Mouse (Mus musculus): ENCODE results near the gene Spon2. TPM values are rescaled to one million over a fixed set of nuclear protein-coding genes. Genes with fewer than 3 reads are reported as not detected.

Gene Spon2
- 3.1 and 6.6 TPM in 2 replicates for polyA plus RNA-seq (2011; ENCODE audit: insufficient read depth, insufficient read length, low replicate concordance, missing spikeins)

DNA sequence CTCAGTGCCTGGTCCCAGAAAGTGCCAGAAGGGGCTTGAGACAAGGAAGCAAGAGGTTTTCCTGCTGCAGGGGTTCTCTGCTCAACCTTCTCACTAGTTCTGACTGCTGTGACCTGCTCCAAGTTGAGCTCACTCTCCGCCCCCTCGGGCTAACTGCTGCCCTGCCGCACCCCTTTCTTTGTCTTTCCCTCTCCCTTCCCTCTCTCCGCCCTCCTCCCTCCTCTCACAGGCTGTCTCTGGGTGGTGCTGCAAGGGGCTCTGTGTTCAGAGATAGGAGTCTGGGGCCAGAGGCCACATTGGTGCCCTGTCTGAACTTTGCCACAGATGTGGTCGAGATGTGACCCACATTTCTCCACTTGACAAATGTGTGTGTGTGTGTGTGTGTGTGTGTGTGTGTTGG lies at the start of gene Spon2:
Gene Spon2, minus strand, starts transcription at position 375 of the 400 bp plus-strand sequence.
- Histone ChIP-seq H3K4me3 (replicated peaks; ENCODE audit: control insufficient read depth, low read depth, low read length) (no peak within 1 kb of the TSS), H3K27ac (ENCODE audit: control insufficient read depth, insufficient read depth, low read depth, low read length, poor library complexity) (no peak within 1 kb of the TSS), H3K4me1 (ENCODE audit: control insufficient read depth, insufficient read depth, low read length) (peaks cover 2% of the 10 kb centered on the region; the same call in 1 of the 2 replicates)
- WGBS = 31% methylated on average over 5 of the region's 5 CpGs
- no peak for TF ChIP-seq CTCF (IDR thresholded peaks at IDR 0.05; ENCODE audit: control insufficient read depth, insufficient read depth, low read length)
- no peak for TF ChIP-seq POLR2A (IDR thresholded peaks at IDR 0.05; ENCODE audit: borderline replicate concordance, control insufficient read depth, low read depth, low read length)

DNA sequence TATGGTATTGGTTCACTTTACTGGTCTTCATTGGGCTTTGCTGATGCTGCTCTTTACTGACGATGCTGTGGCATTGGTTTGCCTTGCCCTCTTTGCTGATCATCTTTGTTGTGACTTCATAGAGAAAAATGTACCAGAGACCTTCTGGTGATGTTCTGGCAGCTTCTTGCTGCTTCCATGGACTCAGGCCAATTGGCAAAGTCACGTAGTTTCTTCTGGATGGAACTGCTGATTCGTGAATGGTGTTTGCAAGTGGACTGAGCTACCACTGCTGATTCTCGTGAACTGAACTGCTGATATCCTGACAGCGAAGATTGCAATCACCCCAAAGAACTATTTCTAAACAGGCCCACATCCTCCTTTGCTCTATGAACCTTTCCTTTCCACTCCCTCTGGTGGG lies 36.2 kb upstream of the Spon2 start:
- Histone ChIP-seq H3K27ac (ENCODE audit: control insufficient read depth, insufficient read depth, low read depth, low read length, poor library complexity) (no peak overlapping the region), H3K4me1 (ENCODE audit: control insufficient read depth, insufficient read depth, low read length) (no peaks in the 10 kb centered on the region), H3K4me3 (replicated peaks; ENCODE audit: control insufficient read depth, low read depth, low read length) (no peak overlapping the region)
- TF ChIP-seq POLR2A (IDR thresholded peaks at IDR 0.05; ENCODE audit: borderline replicate concordance, control insufficient read depth, low read depth, low read length) (no peak), CTCF (IDR thresholded peaks at IDR 0.05; ENCODE audit: control insufficient read depth, insufficient read depth, low read length) (no peak)
- WGBS = 87% methylated on average over 5 of the region's 5 CpGs

DNA sequence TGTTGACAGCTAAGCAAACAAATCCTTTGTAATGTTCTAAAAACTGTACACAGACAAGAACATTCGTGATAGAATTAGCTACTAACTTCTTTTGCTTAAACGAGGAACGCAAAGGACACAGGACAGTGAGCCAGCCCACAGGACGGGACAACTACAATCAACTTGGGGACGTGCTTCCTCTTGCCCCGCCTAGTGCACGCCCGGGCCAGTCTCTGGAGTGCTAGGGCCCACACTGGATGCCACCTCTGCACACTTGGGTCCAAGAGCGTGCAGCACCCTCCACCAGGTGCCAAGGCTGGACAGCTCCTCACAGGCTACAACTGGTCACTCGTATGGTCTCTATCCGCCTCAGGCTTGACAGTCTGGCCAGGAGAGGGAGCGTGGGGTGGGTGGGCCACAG lies 29.9 kb upstream of the Spon2 start:
- WGBS = 82% methylated on average over 12 of the region's 12 CpGs
- no peak overlapping the region for H3K4me3 ChIP-seq (replicated peaks; ENCODE audit: control insufficient read depth, low read depth, low read length)
- H3K4me1 ChIP-seq (ENCODE audit: control insufficient read depth, insufficient read depth, low read length) = no peaks in the 10 kb centered on the region
- H3K27ac ChIP-seq (ENCODE audit: control insufficient read depth, insufficient read depth, low read depth, low read length, poor library complexity) = no peak overlapping the region
- TF ChIP-seq POLR2A (IDR thresholded peaks at IDR 0.05; ENCODE audit: borderline replicate concordance, control insufficient read depth, low read depth, low read length) (no peak), CTCF (IDR thresholded peaks at IDR 0.05; ENCODE audit: control insufficient read depth, insufficient read depth, low read length) (no peak)

DNA sequence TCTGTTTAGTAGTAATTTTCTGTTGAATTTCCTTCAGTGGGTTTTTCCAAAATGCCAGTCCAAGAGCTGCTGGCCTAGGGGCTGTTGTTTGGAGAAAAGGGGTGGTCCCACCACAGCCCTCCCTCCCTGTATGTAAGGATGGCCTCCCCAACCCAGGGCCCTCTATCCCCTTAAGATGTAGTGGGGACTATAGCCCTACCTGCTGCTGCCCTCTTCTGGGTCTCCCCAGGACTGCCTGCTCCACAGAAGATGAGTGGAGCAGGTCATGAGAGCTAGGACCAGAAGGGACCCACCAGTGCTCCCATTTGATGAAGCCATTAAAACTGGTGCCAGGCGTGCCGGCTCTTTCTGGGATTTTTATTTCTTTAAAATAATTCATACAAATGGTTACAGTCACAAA lies 29.1 kb upstream of the Spon2 start:
- H3K4me3 ChIP-seq (replicated peaks; ENCODE audit: control insufficient read depth, low read depth, low read length) = no peak overlapping the region
- TF ChIP-seq CTCF (IDR thresholded peaks at IDR 0.05; ENCODE audit: control insufficient read depth, insufficient read depth, low read length) = no peak
- no peak for TF ChIP-seq POLR2A (IDR thresholded peaks at IDR 0.05; ENCODE audit: borderline replicate concordance, control insufficient read depth, low read depth, low read length)
- no peaks in the 10 kb centered on the region for H3K4me1 ChIP-seq (ENCODE audit: control insufficient read depth, insufficient read depth, low read length)
- no peak overlapping the region for H3K27ac ChIP-seq (ENCODE audit: control insufficient read depth, insufficient read depth, low read depth, low read length, poor library complexity)
- WGBS = 89% methylated on average over 2 of the region's 2 CpGs

DNA sequence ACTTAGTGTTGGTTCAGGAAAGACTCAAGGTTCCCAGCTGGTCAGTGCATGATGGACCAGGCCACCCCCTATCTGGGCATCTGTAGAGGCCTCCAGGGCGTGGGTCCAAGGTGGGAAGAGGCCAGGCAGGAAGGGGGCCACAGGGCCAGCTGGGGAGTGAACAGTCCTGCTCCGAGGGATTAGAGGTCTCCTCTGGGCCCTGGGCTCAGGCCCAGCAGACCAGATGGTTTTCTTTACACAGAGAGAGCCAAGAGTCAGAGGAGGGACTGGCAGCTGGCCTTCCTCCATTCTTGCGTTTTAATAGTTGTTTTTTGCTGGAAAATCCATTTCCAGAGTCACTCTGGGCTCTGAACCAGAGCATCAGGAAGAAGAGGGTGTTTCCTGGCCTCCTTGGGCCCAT lies 27.4 kb upstream of the Spon2 start:
- WGBS = 90% methylated on average over 3 of the region's 3 CpGs
- no peak overlapping the region for H3K4me3 ChIP-seq (replicated peaks; ENCODE audit: control insufficient read depth, low read depth, low read length)
- H3K4me1 ChIP-seq (ENCODE audit: control insufficient read depth, insufficient read depth, low read length) = no peaks in the 10 kb centered on the region
- no peak for TF ChIP-seq POLR2A (IDR thresholded peaks at IDR 0.05; ENCODE audit: borderline replicate concordance, control insufficient read depth, low read depth, low read length)
- no peak for TF ChIP-seq CTCF (IDR thresholded peaks at IDR 0.05; ENCODE audit: control insufficient read depth, insufficient read depth, low read length)
- no peak overlapping the region for H3K27ac ChIP-seq (ENCODE audit: control insufficient read depth, insufficient read depth, low read depth, low read length, poor library complexity)

DNA sequence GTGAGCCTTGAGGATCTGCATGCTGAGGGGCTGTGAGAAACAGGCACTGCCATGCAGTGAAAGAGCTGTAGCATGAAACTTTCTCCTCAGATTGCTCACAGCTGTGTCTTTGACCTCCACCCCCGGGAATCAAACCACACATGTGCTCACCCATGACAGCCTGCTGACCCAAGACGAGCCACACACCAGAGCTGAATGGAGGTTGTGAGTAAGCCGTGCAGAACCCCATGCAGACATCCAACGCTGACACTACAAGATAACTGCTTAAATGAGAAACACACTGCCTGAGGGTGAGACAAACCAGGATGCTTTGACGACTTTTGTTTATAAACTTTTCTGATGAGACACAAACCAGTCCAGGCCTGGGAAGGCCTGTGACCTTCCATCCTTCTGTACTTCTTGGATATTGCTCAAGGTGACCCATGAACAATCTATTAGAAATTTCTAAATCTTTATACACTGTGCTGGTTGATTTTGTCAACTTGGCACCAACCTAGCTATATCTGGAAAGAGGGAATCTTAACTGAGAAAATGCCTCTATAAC lies 26.2 kb upstream of the Spon2 start:
- H3K4me3 ChIP-seq (replicated peaks; ENCODE audit: control insufficient read depth, low read depth, low read length) = no peak overlapping the region
- TF ChIP-seq POLR2A (IDR thresholded peaks at IDR 0.05; ENCODE audit: borderline replicate concordance, control insufficient read depth, low read depth, low read length) = no peak
- no peak for TF ChIP-seq CTCF (IDR thresholded peaks at IDR 0.05; ENCODE audit: control insufficient read depth, insufficient read depth, low read length)
- H3K4me1 ChIP-seq (ENCODE audit: control insufficient read depth, insufficient read depth, low read length) = no peaks in the 10 kb centered on the region
- H3K27ac ChIP-seq (ENCODE audit: control insufficient read depth, insufficient read depth, low read depth, low read length, poor library complexity) = no peak overlapping the region
- WGBS = 71% methylated on average over 5 of the region's 5 CpGs

DNA sequence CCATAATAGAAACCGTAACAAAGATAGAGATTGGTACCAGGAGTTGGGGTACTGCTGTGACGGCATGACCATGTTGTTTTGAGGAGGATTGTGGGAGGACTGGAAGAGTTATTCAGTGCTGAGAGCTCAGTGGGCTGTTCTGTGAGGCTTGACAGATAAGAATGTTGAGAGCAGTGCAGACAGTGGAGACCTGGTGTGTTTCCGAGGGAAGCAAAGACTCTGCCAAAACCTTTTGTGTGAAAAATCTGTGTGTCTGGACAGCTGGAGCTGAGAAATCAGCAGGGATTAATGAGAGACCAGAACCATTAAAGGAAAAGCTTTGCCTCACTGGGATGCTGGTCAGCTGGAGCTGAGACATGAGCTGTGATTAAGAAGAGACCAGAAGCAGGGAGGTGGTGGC lies 21.7 kb upstream of the Spon2 start:
- 74% methylated on average over 3 of the region's 3 CpGs for WGBS

DNA sequence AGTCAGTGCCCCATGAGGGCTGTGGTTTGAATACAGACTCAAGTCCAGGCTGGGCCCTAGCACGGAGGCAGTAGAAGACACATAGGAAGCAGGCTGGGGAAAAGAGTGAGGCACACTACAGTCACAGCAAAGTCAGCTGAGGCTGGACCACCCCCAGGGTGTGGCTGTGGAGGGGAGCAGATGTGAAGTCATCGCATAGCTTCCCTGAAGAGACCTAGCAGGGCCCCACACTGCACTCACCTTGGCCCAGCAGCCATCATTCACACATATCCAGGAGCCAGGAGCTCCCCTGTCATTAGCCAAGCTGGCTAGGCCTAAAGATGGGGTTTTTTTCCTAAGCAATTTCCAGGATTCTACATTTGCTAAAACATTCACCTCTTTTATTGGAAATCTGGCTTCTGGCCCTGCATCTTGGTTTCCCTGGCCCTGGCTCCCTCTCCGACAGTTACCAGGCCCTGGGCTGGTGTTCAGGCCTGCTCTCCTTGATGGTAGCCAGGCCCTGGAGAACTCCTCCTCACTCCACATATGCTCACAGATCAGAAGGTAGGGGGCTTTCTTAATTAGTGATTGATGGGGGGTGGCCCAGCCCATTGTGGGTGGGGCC lies 21.0 kb upstream of the Spon2 start:
- 81% methylated on average over 3 of the region's 3 CpGs for WGBS
- H3K4me1 ChIP-seq (ENCODE audit: control insufficient read depth, insufficient read depth, low read length) = no peaks in the 10 kb centered on the region
- no peak for TF ChIP-seq CTCF (IDR thresholded peaks at IDR 0.05; ENCODE audit: control insufficient read depth, insufficient read depth, low read length)
- no peak for TF ChIP-seq POLR2A (IDR thresholded peaks at IDR 0.05; ENCODE audit: borderline replicate concordance, control insufficient read depth, low read depth, low read length)
- H3K27ac ChIP-seq (ENCODE audit: control insufficient read depth, insufficient read depth, low read depth, low read length, poor library complexity) = no peak overlapping the region
- no peak overlapping the region for H3K4me3 ChIP-seq (replicated peaks; ENCODE audit: control insufficient read depth, low read depth, low read length)

More for the DNA sequence above, 21.7 kb upstream of the Spon2 start:
- Histone ChIP-seq H3K4me3 (replicated peaks; ENCODE audit: control insufficient read depth, low read depth, low read length) (no peak overlapping the region), H3K27ac (ENCODE audit: control insufficient read depth, insufficient read depth, low read depth, low read length, poor library complexity) (no peak overlapping the region), H3K4me1 (ENCODE audit: control insufficient read depth, insufficient read depth, low read length) (no peaks in the 10 kb centered on the region)
- TF ChIP-seq CTCF (IDR thresholded peaks at IDR 0.05; ENCODE audit: control insufficient read depth, insufficient read depth, low read length) (no peak), POLR2A (IDR thresholded peaks at IDR 0.05; ENCODE audit: borderline replicate concordance, control insufficient read depth, low read depth, low read length) (no peak)
